Mouse (Mus musculus): Measurements from ENCODE around the gene Sri. TPM values are rescaled to one million over a fixed set of nuclear protein-coding genes. Genes with fewer than 3 reads are reported as not detected.
"Not testable (repeated sequence)": the region's sequence is repeated elsewhere in the genome, so short reads cannot be mapped to it uniquely, and the experiment has no call there.

The Sri gene
- polyA plus RNA-seq (2012; rRNA removed): 413 and 471 TPM in 2 replicates

GRCm38 (mm10) chr5:8045855-8046254 lies at the start of gene Sri:
Sri (plus strand) TSS chr5:8046078.
- peak; percentile 93 for DNase-seq (ENCODE audit: low read depth, low spot score)
- WGBS: 25% methylated on average over 6 of the region's 6 CpGs

GRCm38 (mm10) chr5:7996401-7997044 lies 49.4 kb upstream of the Sri start:
- WGBS: 38% methylated on average over 8 of the region's 8 CpGs
- no peak for DNase-seq (ENCODE audit: low read depth, low spot score)

GRCm38 (mm10) chr5:7997086-7997485 lies 48.8 kb upstream of the Sri start:
- WGBS: 96% methylated on average over 2 of the region's 2 CpGs
- DNase-seq (ENCODE audit: low read depth, low spot score): no peak

GRCm38 (mm10) chr5:8000466-8000865 lies 45.4 kb upstream of the Sri start:
- DNase-seq (ENCODE audit: low read depth, low spot score): no peak
- 72% methylated on average over 10 of the region's 10 CpGs for WGBS

- no peak for DNase-seq (ENCODE audit: low read depth, low spot score)
Observed at GRCm38 (mm10) chr5:8002827-8003226, 43.1 kb upstream of the Sri start.

GRCm38 (mm10) chr5:8013276-8013675 lies 32.6 kb upstream of the Sri start:
- WGBS: 73% methylated on average over 3 of the region's 3 CpGs
- no peak for DNase-seq (ENCODE audit: low read depth, low spot score)

- not testable (repeated sequence) for DNase-seq (ENCODE audit: low read depth, low spot score)
- 89% methylated on average over 6 of the region's 6 CpGs for WGBS
Observed at GRCm38 (mm10) chr5:8034596-8034995, 11.3 kb upstream of the Sri start.

- 37% methylated on average over 4 of the region's 4 CpGs for WGBS
- DNase-seq (ENCODE audit: low read depth, low spot score): no peak
Observed at GRCm38 (mm10) chr5:8053827-8054226, 7.9 kb downstream of the Sri start.

GRCm38 (mm10) chr5:8055721-8056129 lies 9.8 kb downstream of the Sri start:
- WGBS: 4% methylated on average over 8 of the region's 8 CpGs
- no peak for DNase-seq (ENCODE audit: low read depth, low spot score)

GRCm38 (mm10) chr5:8056141-8057017 lies 10.5 kb downstream of the Sri start:
- DNase-seq (ENCODE audit: low read depth, low spot score): no peak
- 1% methylated on average over 60 of the region's 60 CpGs for WGBS

- WGBS: 5% methylated on average over 5 of the region's 5 CpGs
- no peak for DNase-seq (ENCODE audit: low read depth, low spot score)
Observed at GRCm38 (mm10) chr5:8057018-8057323, 11.1 kb downstream of the Sri start.

- 39% methylated on average over 7 of the region's 7 CpGs for WGBS
- DNase-seq (ENCODE audit: low read depth, low spot score): no peak
Observed at GRCm38 (mm10) chr5:8058056-8058455, 12.2 kb downstream of the Sri start.

- 96% methylated on average over 2 of the region's 2 CpGs for WGBS
- DNase-seq (ENCODE audit: low read depth, low spot score): no peak
Observed at GRCm38 (mm10) chr5:8062469-8062868, 16.6 kb downstream of the Sri start.

GRCm38 (mm10) chr5:8063207-8063606 lies 17.3 kb downstream of the Sri start:
- 94% methylated on average over 6 of the region's 6 CpGs for WGBS

GRCm38 (mm10) chr5:8073406-8073805 lies 27.5 kb downstream of the Sri start:
- no peak for DNase-seq (ENCODE audit: low read depth, low spot score)
- WGBS: 93% methylated on average over 9 of the region's 9 CpGs

More at GRCm38 (mm10) chr5:8063207-8063606, 17.3 kb downstream of the Sri start:
- no peak for DNase-seq (ENCODE audit: low read depth, low spot score)

- DNase-seq (ENCODE audit: low read depth, low spot score): no peak
- WGBS: 57% methylated on average over 9 of the region's 9 CpGs
Observed at GRCm38 (mm10) chr5:8073901-8074561, 28.2 kb downstream of the Sri start.

- 81% methylated on average over 8 of the region's 8 CpGs for WGBS
Observed at GRCm38 (mm10) chr5:8077481-8077880, 31.6 kb downstream of the Sri start.

GRCm38 (mm10) chr5:8082800-8083509 lies 37.1 kb downstream of the Sri start:
- DNase-seq (ENCODE audit: low read depth, low spot score): no peak
- WGBS: 69% methylated on average over 20 of the region's 20 CpGs

More at GRCm38 (mm10) chr5:8077481-8077880, 31.6 kb downstream of the Sri start:
- no peak for DNase-seq (ENCODE audit: low read depth, low spot score)

GRCm38 (mm10) chr5:8085661-8086060 lies 39.8 kb downstream of the Sri start:
- DNase-seq (ENCODE audit: low read depth, low spot score): no peak
- WGBS: 79% methylated on average over 3 of the region's 3 CpGs

GRCm38 (mm10) chr5:8088147-8088546 lies 42.3 kb downstream of the Sri start:
- 83% methylated on average over 3 of the region's 3 CpGs for WGBS
- DNase-seq (ENCODE audit: low read depth, low spot score): no peak
